Mouse (Mus musculus): ENCODE results near the gene Actr5. TPM values are rescaled to one million over a fixed set of nuclear protein-coding genes. Genes with fewer than 3 reads are reported as not detected.

The Actr5 gene
- polyA plus RNA-seq, 1 experiment from 2014 or later = 14.1 TPM

GRCm38 (mm10) chr2:158606511-158606964 lies 18.1 kb upstream of the Actr5 start:
- DNase-seq (ENCODE audit: extremely low spot score, low spot score) = no peak
- Histone ChIP-seq H3K4me3 (no peak overlapping the region; the same call in 1 of the 2 replicates), H3K9me3 (no peaks in the 10 kb centered on the region), H3K27ac (peak overlapping the region; percentile 35; the same call in 1 of the 2 replicates), H3K4me1 (peaks cover 45% of the 10 kb centered on the region), H3K36me3 (replicated peaks) (no peaks in the 10 kb centered on the region), H3K27me3 (ENCODE audit: poor library complexity, severe bottlenecking) (peaks cover 97% of the 10 kb centered on the region)
- 5% methylated on average over 4 of the region's 4 CpGs for WGBS

DNA sequence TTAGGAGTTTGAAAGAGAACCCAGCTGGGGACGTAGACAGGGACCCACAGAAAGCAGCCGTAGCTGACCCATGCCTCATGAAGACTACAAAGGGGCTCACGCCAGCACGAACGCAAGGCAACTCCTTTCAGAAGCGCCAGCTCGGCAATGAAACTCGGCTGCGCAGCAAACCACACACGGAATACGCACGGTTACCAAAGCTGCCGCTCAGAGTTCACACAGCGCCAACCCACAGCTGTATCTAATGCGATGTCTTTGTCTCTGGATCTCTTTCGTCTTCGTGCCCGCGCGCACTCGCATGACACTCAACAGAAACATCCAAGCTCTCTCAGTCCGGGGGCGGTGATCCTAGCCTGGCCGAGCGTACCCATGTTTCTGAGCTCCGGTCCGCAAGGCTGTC lies 15.0 kb upstream of the Actr5 start:
- 0 out of 2 replicates have a peak overlapping the region, but pooled peaks have one; percentile 48 for H3K27ac ChIP-seq
- WGBS = under 1% methylated on average over 27 of the region's 27 CpGs
- peaks cover 100% of the 10 kb centered on the region for H3K27me3 ChIP-seq (ENCODE audit: poor library complexity, severe bottlenecking)
- peaks cover 54% of the 10 kb centered on the region for H3K4me1 ChIP-seq
- peak overlapping the region; percentile 42 for H3K4me3 ChIP-seq
- no peaks in the 10 kb centered on the region for H3K36me3 ChIP-seq (replicated peaks)
- DNase-seq (ENCODE audit: extremely low spot score, low spot score) = peak; percentile 37
- no peaks in the 10 kb centered on the region for H3K9me3 ChIP-seq

GRCm38 (mm10) chr2:158610488-158611325 lies 14.0 kb upstream of the Actr5 start, which contains the start of gene Slc32a1:
Slc32a1 (plus strand) TSS chr2:158610767.
- Histone ChIP-seq H3K4me1 (peaks cover 65% of the 10 kb centered on the region), H3K36me3 (replicated peaks) (no peaks in the 10 kb centered on the region), H3K4me3 (peak within 1 kb of the TSS; percentile 42), H3K9me3 (no peaks in the 10 kb centered on the region), H3K27ac (0 out of 2 replicates have a peak within 1 kb of the TSS, but pooled peaks have one; percentile 48), H3K27me3 (ENCODE audit: poor library complexity, severe bottlenecking) (peaks cover 100% of the 10 kb centered on the region)
- WGBS = under 1% methylated on average over 77 of the region's 77 CpGs
- peak; percentile 50 for DNase-seq (ENCODE audit: extremely low spot score, low spot score)

DNA sequence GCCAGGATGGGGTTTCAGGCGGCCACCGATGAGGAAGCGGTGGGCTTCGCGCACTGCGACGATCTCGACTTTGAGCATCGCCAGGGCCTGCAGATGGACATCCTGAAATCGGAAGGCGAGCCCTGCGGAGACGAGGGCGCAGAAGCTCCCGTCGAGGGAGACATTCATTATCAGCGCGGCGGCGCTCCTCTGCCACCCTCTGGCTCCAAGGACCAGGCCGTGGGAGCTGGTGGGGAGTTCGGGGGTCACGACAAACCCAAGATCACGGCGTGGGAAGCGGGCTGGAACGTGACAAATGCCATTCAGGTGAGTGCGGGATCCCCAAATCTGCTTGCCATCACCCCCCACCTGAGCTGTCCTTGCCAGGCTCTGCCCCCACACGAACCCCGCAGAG lies 13.4 kb upstream of the Actr5 start:
- Histone ChIP-seq H3K36me3 (replicated peaks) (no peaks in the 10 kb centered on the region), H3K9me3 (no peaks in the 10 kb centered on the region), H3K27me3 (ENCODE audit: poor library complexity, severe bottlenecking) (peaks cover 100% of the 10 kb centered on the region), H3K4me3 (peak overlapping the region; percentile 42), H3K27ac (no peak overlapping the region), H3K4me1 (peaks cover 67% of the 10 kb centered on the region)
- under 1% methylated on average over 30 of the region's 30 CpGs for WGBS
- no peak for DNase-seq (ENCODE audit: extremely low spot score, low spot score)

DNA sequence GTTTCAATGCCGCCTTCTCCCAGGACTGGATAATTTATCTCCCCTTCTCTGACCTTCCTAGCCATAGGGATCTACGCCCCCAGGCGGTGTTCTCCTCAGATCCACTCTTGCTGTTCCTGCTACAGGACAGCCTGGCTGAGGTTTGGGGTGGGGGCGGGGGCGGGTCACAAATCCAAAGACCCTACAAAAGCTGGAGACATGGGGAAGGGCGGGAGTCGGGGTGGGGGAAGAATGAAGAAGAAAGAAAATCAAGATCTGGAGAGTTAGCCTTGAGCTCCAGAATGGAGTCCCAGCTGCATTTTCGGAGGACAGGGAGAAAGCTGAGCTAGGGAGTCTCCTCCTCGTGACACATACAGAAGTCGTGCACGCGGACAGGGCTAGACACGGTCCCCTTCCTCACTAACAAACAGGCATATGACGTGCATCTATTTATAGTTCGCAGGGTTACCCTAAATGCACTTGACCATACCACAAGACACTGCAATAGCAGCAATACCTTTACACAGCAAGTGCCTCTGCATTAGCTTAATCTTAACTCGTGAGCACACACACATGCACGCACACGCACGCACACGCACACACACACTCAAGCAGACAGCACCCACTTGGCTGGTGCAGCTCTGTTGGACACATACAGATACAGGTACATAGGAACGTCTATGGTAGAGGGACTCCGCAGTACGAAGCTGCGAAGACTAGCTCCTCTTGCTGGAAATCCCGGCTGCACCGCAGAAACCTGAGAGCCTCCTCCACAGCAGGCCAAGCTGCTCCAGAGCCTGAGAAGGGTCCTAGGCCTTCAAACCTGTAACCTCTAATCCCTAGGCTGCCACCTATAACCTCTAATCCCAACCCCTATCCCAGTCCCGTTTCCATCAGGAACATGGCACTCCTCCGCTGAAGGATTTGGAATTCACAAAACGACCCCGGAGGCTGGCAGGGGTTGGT lies 12.7 kb upstream of the Actr5 start:
- H3K9me3 ChIP-seq = no peaks in the 10 kb centered on the region
- peak; percentile 47 for DNase-seq (ENCODE audit: extremely low spot score, low spot score)
- WGBS = 2% methylated on average over 30 of the region's 30 CpGs
- H3K4me1 ChIP-seq = peaks cover 66% of the 10 kb centered on the region
- H3K27ac ChIP-seq = no peak overlapping the region
- peaks cover 100% of the 10 kb centered on the region for H3K27me3 ChIP-seq (ENCODE audit: poor library complexity, severe bottlenecking)
- peak overlapping the region; percentile 42 for H3K4me3 ChIP-seq
- no peaks in the 10 kb centered on the region for H3K36me3 ChIP-seq (replicated peaks)

- H3K36me3 ChIP-seq (replicated peaks) = no peaks in the 10 kb centered on the region
- 2% methylated on average over 10 of the region's 10 CpGs for WGBS
- H3K27me3 ChIP-seq (ENCODE audit: poor library complexity, severe bottlenecking) = peaks cover 100% of the 10 kb centered on the region
- peaks cover 64% of the 10 kb centered on the region for H3K4me1 ChIP-seq
- DNase-seq (ENCODE audit: extremely low spot score, low spot score) = peak; percentile 46
- peak overlapping the region; percentile 42; the same call in 1 of the 2 replicates for H3K4me3 ChIP-seq
- H3K27ac ChIP-seq = no peak overlapping the region
- H3K9me3 ChIP-seq = no peaks in the 10 kb centered on the region
These were observed 11.9 kb upstream of the Actr5 start for GRCm38 (mm10) chr2:158612671-158613250.

DNA sequence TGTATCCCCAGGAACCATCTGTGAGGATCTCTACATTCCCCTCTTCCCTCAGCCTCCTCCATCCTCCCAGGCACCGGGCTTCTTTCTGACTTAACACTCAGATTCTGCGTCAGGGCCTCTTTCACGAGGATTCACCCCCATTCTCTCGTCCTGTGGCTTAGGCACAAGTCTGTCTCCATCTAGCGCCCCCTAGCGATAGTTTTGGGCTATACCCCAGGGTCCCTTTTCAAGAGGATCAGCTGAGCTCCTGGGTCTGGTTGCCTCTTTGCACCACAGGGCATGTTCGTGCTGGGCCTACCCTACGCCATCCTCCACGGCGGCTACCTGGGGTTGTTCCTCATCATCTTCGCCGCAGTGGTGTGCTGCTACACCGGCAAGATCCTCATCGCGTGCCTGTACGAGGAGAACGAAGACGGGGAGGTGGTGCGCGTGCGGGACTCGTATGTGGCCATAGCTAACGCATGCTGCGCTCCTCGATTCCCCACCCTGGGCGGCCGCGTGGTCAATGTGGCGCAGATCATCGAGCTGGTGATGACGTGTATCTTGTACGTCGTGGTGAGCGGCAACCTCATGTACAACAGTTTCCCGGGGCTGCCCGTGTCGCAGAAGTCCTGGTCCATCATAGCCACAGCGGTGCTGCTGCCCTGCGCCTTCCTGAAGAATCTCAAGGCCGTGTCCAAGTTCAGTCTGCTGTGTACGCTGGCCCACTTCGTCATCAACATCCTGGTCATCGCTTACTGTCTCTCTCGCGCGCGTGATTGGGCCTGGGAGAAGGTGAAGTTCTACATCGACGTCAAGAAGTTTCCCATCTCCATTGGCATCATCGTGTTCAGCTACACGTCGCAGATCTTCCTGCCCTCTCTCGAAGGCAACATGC lies 10.9 kb upstream of the Actr5 start:
- H3K27me3 ChIP-seq (ENCODE audit: poor library complexity, severe bottlenecking) = peaks cover 100% of the 10 kb centered on the region
- H3K4me1 ChIP-seq = peaks cover 64% of the 10 kb centered on the region
- peak overlapping the region; percentile 42; the same call in 1 of the 2 replicates for H3K4me3 ChIP-seq
- no peak overlapping the region for H3K27ac ChIP-seq
- WGBS = 3% methylated on average over 53 of the region's 53 CpGs
- peak; percentile 78 for DNase-seq (ENCODE audit: extremely low spot score, low spot score)
- H3K36me3 ChIP-seq (replicated peaks) = no peaks in the 10 kb centered on the region
- no peaks in the 10 kb centered on the region for H3K9me3 ChIP-seq

GRCm38 (mm10) chr2:158614418-158614955 lies 10.2 kb upstream of the Actr5 start:
- Histone ChIP-seq H3K27me3 (ENCODE audit: poor library complexity, severe bottlenecking) (peaks cover 100% of the 10 kb centered on the region), H3K27ac (no peak overlapping the region), H3K4me1 (peaks cover 58% of the 10 kb centered on the region), H3K9me3 (no peaks in the 10 kb centered on the region), H3K36me3 (replicated peaks) (no peaks in the 10 kb centered on the region), H3K4me3 (peak overlapping the region; percentile 30)
- peak; percentile 47 for DNase-seq (ENCODE audit: extremely low spot score, low spot score)
- WGBS = 2% methylated on average over 47 of the region's 47 CpGs

DNA sequence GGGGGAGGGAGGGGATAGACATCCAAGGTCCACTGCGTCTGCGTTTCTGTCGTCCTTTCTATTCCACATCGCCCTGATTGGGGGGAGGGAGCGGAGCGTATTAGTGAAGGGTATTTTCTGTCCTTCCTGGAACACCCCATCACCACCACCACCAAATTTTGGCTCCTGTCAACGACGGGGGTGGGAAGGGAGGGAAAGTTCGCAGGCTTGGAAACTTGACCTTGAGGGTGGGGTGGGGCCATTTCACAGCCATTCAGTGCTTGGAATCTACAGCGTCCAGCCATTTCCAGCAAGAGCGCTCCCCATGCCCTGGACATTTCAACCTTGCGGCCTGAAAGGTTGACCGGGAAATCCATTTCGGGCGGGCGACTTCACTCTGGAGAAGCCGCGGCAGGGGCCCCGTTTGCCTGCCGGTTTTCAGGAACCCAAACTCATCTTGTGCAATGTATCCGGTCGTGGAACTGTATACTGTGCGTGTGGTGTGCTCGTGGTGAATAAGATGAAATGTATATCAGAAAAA lies 9.5 kb upstream of the Actr5 start:
- Histone ChIP-seq H3K4me1 (peaks cover 51% of the 10 kb centered on the region), H3K36me3 (replicated peaks) (no peaks in the 10 kb centered on the region), H3K4me3 (peak overlapping the region; percentile 30; the same call in 1 of the 2 replicates), H3K27ac (no peak overlapping the region), H3K9me3 (no peaks in the 10 kb centered on the region), H3K27me3 (ENCODE audit: poor library complexity, severe bottlenecking) (peaks cover 100% of the 10 kb centered on the region)
- WGBS = 2% methylated on average over 24 of the region's 24 CpGs
- no peak for DNase-seq (ENCODE audit: extremely low spot score, low spot score)

DNA sequence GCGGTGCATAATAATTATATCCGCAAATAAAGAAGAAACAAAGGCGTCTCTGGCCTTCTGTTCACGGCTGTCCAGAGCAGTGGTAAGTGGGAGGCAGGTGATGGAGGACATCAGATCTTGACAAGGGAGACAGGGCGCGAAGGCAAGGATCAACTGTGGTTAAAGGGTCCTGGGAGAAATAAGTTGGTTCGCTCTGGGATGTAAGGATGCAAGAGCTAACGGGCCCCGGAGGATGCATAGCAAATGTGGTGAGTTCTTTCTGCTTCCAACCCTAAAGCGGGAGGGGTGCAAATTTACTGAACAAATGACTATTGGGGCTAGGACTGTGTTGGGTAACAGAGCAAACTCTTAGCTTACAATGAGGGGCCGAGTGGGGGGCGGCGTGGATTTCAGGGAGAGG lies 9.0 kb upstream of the Actr5 start:
- H3K4me3 ChIP-seq = peak overlapping the region; percentile 26; the same call in 1 of the 2 replicates
- no peaks in the 10 kb centered on the region for H3K36me3 ChIP-seq (replicated peaks)
- H3K9me3 ChIP-seq = no peaks in the 10 kb centered on the region
- H3K27ac ChIP-seq = no peak overlapping the region
- peaks cover 99% of the 10 kb centered on the region for H3K27me3 ChIP-seq (ENCODE audit: poor library complexity, severe bottlenecking)
- peaks cover 46% of the 10 kb centered on the region for H3K4me1 ChIP-seq
- DNase-seq (ENCODE audit: extremely low spot score, low spot score) = no peak
- WGBS = 1% methylated on average over 13 of the region's 13 CpGs

DNA sequence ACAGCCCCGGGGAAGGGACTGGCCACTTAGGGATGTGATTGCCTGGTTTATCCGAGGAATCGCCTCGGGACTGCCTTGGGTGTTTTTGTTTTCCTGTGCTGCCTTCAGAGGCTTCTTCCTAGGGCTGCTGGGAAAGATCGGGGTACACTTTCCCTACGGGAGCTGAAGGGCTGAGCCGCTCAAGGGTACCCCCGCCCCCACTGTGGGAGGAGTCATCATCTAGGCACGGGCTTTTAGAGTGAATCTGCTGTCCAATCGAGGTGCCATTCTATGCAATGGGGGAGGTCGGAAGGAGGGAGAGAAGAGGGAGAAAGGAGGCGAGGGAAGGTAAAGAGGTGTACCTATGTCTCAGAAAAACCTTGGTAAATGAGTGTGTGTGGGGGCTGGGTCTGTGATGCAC lies 8.4 kb upstream of the Actr5 start:
- peaks cover 40% of the 10 kb centered on the region for H3K4me1 ChIP-seq
- no peaks in the 10 kb centered on the region for H3K9me3 ChIP-seq
- H3K27ac ChIP-seq = no peak overlapping the region
- DNase-seq (ENCODE audit: extremely low spot score, low spot score) = no peak
- H3K27me3 ChIP-seq (ENCODE audit: poor library complexity, severe bottlenecking) = peaks cover 99% of the 10 kb centered on the region
- WGBS = under 1% methylated on average over 12 of the region's 12 CpGs
- H3K4me3 ChIP-seq = peak overlapping the region; percentile 26; the same call in 1 of the 2 replicates
- H3K36me3 ChIP-seq (replicated peaks) = no peaks in the 10 kb centered on the region

Data from forebrain, embryonic 10.5 days (tissue).